ENCODE assay signal across 21 mouse cellular contexts in the genomic region with DNA sequence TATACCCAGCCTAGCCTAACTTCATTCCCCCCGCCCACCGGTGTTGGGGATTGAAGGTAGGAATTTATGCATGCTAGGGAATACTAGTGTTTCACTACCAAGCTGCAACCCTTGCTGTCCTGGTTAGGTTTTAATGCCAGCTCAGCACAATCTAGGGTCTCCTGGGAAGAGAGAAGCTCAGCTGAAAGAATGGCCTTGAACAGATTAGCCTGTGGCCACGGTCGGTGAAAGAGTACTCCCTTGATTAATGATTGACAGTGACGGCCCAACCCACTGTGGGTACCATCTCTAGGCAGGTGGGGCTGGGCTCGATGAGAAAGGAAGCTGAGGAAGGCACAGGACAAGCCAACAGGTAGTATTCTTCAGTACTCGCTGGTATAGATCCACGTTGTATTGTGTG. TPM values are rescaled to one million over a fixed set of nuclear protein-coding genes. Genes with fewer than 3 reads are reported as not detected.
A peak's percentile ranks its signal among the peaks of the same experiment; 100 is the strongest.
DNase-seq lines count a peak whose midpoint lies in the region; ATAC-seq lines count a peak whose summit lies in the region.
"Had no signal": no experiment of that assay in that cellular context is flagged by ENCODE, and none has a peak within 500 bp of the region (broad histone marks: within the 10 kb centered on the region; RNA-seq: fewer than 3 reads in every experiment).

No protein-coding gene starts in this region.

- peaks cover 3% of the 10 kb centered on the region; the same call in 1 of the 2 replicates for H3K4me1 ChIP-seq in intestine, embryonic 15.5 days (replicated peaks)
- H3K4me1 ChIP-seq in liver, embryonic 16.5 days (ENCODE audit: control insufficient read depth, low read depth, low read length): no peaks in the 10 kb centered on the region
- H3K4me1 ChIP-seq: embryonic facial prominence, embryonic 12.5 days; hindbrain, embryonic 15.5 days had no signal

- no peaks in the 10 kb centered on the region for H3K36me3 ChIP-seq in intestine, embryonic 15.5 days
- no peaks in the 10 kb centered on the region for H3K36me3 ChIP-seq in liver, embryonic 16.5 days (ENCODE audit: control insufficient read depth, insufficient read depth)
- H3K36me3 ChIP-seq: embryonic facial prominence, embryonic 12.5 days; hindbrain, embryonic 15.5 days; midbrain, embryonic 13.5 days; neural tube, embryonic 13.5 days had no signal

- no peak overlapping the region for H3K9ac ChIP-seq in intestine, embryonic 15.5 days
- no peak overlapping the region for H3K9ac ChIP-seq in liver, embryonic 16.5 days (ENCODE audit: low read depth, low read length)
- H3K9ac ChIP-seq: embryonic facial prominence, embryonic 12.5 days; hindbrain, embryonic 15.5 days; midbrain, embryonic 13.5 days; neural tube, embryonic 13.5 days had no signal

- no peak overlapping the region for H3K4me2 ChIP-seq in intestine, embryonic 15.5 days (replicated peaks)
- H3K4me2 ChIP-seq in liver, embryonic 16.5 days (ENCODE audit: low read depth, low read length): no peak overlapping the region
- H3K4me2 ChIP-seq: embryonic facial prominence, embryonic 12.5 days; hindbrain, embryonic 15.5 days; midbrain, embryonic 13.5 days; neural tube, embryonic 13.5 days had no signal

- peak; percentile 86 for ATAC-seq in intestine, embryonic 15.5 days
- ATAC-seq in liver, embryonic 16.5 days (ENCODE audit: low read depth): peak; percentile 77
- ATAC-seq: forebrain, embryonic 14.5 days; midbrain, embryonic 13.5 days had no signal

- no peak overlapping the region for H3K27ac ChIP-seq in intestine, embryonic 15.5 days
- no peak overlapping the region for H3K27ac ChIP-seq in liver, embryonic 16.5 days (ENCODE audit: low read length)
- H3K27ac ChIP-seq: embryonic facial prominence, embryonic 12.5 days; heart, adult 2 months; hindbrain, embryonic 15.5 days; midbrain, embryonic 13.5 days; neural tube, embryonic 13.5 days had no signal

- intact Hi-C loops in heart, postnatal 14 days (cut with DNase I): no loop called here

- no peak overlapping the region for H3K4me3 ChIP-seq in intestine, embryonic 15.5 days (replicated peaks)
- H3K4me3 ChIP-seq in liver, embryonic 16.5 days (ENCODE audit: low read depth, low read length): no peak overlapping the region
- H3K4me3 ChIP-seq: embryonic facial prominence, embryonic 12.5 days; erythroblast, embryonic 14.5 days; heart, adult 2 months; hindbrain, embryonic 15.5 days; midbrain, embryonic 13.5 days; neural tube, embryonic 13.5 days had no signal

- no peaks in the 10 kb centered on the region for H3K27me3 ChIP-seq in intestine, embryonic 15.5 days (replicated peaks)
- no peaks in the 10 kb centered on the region for H3K27me3 ChIP-seq in liver, embryonic 16.5 days (ENCODE audit: control insufficient read depth, insufficient read depth, low read depth, low read length)
- H3K27me3 ChIP-seq: embryonic facial prominence, embryonic 12.5 days; hindbrain, embryonic 15.5 days; midbrain, embryonic 13.5 days; neural tube, embryonic 13.5 days had no signal

- DNase-seq in kidney, adult 9 months: peak; percentile 34
- peak; percentile 43 to 49 for DNase-seq in kidney, postnatal 25 days
- DNase-seq in right cerebral cortex, postnatal 14 days: no peak
- no peak for DNase-seq in heart, postnatal 14 days
- no peak for DNase-seq in retina, embryonic 14.5 days (ENCODE audit: low spot score)
- DNase-seq: B cell, adult 2 months; cerebellum, adult 8-10 months; gastrocnemius, postnatal 14 days; heart, adult 2 months; heart, postnatal 4 days; spleen, adult 18-20 months; thymus, adult 18-20 months; thymus, postnatal 4 days had no signal

- 67% methylated on average over 8 of the region's 8 CpGs for WGBS in intestine, embryonic 15.5 days
- 57% methylated on average over 8 of the region's 8 CpGs for WGBS in liver, embryonic 16.5 days (ENCODE audit: insufficient replicate concordance)

- H3K9me3 ChIP-seq in intestine, embryonic 15.5 days: no peaks in the 10 kb centered on the region
- no peaks in the 10 kb centered on the region for H3K9me3 ChIP-seq in liver, embryonic 16.5 days (replicated peaks; ENCODE audit: control insufficient read depth, low read length)
- H3K9me3 ChIP-seq: embryonic facial prominence, embryonic 12.5 days; hindbrain, embryonic 15.5 days; midbrain, embryonic 13.5 days; neural tube, embryonic 13.5 days had no signal

RNA-seq across cellular contexts. Expression of gene Wwox, which starts 40.3 kb away (rescaled TPM):
- 11.6 TPM in 2 replicates for polyA plus RNA-seq in intestine, embryonic 15.5 days (2015; fragmentation: Nextera tagmentation; extraction: Ambion mirVana)
- 3.4 and 3.5 TPM in 2 replicates for polyA plus RNA-seq in liver, embryonic 16.5 days (2015; fragmentation: Nextera tagmentation; extraction: Ambion mirVana)
- total RNA-seq in heart, postnatal 14 days (2021): 1 to 10 TPM; 5.6 to 6.5 TPM

Comparison
In these comparisons a context has a peak if more than half of its experiments do, and no peak if none do; other contexts are left out.
1. DNase-seq: peak in kidney, adult 9 months (single experiment) and kidney, postnatal 25 days (2 of 2); none in right cerebral cortex, postnatal 14 days (single experiment), heart, postnatal 14 days (0 of 2) and retina, embryonic 14.5 days (single experiment).